Mouse (Mus musculus) telencephalon, adult 2 months (tissue): ENCODE measurements around the gene Nsun4.

Experiments
- DNase-seq: peaks from one replicate; pipeline ENCODE4 v3.0.0-alpha.2; 2011; ENCODE audit warnings: low read depth, low spot score

Nsun4 gene

DNA sequence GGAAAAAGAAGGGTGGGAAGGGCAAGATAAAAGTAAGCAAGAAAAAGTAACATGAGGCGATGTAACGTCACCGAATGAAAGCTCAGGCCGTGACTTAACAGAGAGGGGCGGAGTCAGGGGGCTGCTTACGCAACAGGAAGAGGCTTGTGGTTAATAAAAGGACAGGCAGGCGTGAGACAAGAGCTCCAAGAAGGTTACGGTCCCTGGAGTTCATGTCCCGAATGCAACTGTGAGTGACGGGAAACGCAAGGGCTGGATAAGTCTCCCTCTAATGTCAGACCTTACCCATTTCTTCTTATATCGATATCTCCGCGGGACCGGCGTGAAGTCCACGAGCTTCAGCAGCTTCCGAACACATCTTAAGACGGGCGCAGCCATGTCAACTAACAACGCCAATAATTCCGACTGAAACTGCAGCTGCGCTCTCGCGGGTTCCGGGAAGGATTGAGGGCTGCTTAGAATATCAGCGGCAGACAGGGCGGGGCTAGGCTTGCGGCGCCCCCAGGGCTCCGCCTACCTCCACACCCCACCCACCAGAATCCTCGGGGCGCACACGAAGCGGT lies at the start of gene Nsun4:
Gene Nsun4 (minus strand): TSS at position 478 of the 563 bp plus-strand sequence.
- peak; percentile 94 for DNase-seq

DNA sequence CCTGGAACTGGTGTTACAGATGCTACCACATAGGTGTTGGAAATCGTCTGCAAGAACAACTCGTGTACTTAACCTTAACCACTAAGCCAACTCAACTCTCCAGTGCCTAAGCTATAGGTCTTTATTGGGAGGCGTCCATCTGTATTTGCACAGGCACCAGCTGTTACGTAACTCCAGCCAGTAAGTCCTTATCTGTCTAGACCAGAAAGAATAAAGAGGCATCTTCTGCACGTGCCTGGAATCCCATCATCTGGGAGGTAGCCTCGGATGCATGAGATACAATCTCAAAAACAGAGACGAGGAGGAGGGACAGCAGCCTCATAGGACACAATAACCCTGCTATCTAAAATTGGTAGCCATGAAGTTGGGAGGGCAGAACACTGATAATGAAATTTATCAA lies 47.3 kb upstream of the Nsun4 start:
- no peak for DNase-seq

DNA sequence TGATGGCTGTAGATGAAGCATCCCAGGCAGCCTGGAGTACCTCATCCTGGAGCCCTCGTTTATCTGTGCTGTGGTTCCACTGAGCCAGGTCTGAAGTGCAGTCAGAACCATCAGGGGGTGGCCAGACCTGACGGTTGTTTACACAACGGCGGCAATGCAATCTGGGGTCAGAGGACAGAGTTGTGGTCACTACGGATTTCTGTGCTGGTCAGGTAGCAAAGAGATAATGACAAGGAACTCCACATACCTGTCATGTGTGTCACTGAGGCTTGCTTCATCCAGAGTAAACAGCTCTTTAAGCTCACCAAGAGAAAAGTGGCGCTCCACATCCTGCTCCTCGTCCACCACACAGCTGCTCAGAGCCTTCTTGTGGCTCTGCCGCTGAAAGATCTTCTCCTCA lies 43.5 kb upstream of the Nsun4 start:
- no peak for DNase-seq

DNA sequence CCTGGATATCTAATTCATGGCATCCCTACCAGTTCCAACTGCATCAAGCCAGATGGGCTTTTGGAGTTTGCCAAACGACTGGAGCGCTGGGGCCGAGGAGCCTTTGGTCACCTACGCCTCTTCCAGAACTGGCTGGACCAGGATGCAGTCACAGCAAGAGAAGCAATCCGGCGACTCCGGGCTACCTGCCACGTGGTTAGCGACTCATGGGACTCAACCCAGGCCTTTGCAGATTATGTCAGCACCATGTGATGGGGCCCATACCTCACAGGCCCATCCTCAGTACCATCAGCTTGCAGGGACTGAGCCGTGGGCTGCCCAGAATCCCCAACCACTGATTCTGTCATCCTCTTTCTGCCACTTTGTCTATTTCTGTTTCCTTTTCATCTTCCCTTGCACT lies 42.6 kb upstream of the Nsun4 start:
- DNase-seq: no peak

DNA sequence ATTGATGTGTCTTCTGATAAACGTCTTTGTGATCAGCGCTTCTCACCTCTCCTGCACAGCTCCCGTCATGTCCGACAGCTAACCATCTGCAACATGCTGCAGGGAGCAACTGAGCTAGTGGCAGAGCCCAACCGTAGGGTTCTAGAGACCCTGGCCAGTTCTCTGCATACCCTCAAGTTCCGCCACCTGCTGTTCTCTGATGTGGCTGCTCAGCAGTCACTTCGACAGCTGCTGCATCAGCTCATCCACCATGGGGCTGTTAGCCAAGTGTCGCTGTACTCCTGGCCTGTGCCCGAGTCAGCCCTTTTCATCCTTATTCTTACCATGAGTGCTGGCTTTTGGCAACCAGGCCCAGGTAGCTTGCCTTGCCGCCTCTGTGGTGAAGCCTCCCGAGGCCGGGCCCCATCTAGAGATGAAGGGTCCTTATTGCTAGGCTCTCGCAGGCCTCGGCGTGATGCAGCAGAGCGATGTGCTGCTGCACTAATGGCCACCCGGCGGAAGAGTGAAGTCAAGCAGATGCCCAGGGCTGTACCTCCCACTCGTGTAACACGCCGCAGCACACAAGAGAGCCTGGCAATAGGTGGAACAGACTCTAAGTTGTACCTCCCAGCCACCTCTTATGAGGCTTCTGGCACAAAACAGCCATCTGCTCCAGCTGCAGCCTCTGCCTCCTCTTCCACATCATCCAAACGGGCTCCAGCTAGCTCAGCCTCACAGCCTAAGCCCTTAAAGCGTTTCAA lies 35.0 kb upstream of the Nsun4 start:
- peak; percentile 19 for DNase-seq

DNA sequence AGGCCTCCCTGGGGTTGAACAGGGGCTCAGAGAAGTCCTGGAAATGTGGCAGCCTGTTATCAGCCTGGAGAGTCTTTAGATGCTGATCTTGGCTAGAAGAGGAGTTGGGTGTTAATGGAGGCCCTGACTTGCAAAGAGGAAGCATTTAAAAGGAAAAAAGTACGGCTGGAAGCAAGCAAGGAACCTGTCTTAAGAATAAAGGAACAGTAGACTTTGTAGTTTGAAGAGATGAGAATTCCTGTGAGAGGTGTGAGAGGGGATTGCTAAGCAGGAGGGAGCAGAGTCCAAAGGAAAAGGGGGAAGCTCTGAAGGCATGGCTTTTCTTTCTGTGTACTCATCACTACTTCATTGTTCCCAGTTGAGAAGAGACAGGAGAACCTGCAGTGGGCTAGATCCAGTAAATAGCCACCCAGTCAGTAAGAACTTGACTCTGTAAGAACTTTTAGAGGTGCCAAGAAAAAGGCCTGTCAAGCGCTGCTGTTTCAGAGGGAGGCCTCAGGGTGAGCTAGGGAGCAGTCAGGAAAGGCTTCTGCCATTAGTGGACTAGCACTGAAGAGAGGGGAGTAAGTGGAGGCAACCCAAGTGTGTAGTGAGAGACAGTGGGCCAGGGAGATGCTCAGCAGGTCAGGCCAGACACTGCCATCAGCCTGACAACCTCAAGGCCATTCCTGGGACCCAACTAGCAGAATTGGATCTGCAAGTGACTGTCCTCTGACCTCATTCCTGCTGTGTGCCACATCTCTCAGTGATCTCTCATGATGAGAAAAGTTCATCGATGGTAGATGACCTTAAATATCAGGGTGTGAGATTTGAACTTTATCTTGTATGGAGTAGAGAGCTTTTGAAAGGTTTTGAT lies 23.8 kb upstream of the Nsun4 start:
- DNase-seq: no peak

DNA sequence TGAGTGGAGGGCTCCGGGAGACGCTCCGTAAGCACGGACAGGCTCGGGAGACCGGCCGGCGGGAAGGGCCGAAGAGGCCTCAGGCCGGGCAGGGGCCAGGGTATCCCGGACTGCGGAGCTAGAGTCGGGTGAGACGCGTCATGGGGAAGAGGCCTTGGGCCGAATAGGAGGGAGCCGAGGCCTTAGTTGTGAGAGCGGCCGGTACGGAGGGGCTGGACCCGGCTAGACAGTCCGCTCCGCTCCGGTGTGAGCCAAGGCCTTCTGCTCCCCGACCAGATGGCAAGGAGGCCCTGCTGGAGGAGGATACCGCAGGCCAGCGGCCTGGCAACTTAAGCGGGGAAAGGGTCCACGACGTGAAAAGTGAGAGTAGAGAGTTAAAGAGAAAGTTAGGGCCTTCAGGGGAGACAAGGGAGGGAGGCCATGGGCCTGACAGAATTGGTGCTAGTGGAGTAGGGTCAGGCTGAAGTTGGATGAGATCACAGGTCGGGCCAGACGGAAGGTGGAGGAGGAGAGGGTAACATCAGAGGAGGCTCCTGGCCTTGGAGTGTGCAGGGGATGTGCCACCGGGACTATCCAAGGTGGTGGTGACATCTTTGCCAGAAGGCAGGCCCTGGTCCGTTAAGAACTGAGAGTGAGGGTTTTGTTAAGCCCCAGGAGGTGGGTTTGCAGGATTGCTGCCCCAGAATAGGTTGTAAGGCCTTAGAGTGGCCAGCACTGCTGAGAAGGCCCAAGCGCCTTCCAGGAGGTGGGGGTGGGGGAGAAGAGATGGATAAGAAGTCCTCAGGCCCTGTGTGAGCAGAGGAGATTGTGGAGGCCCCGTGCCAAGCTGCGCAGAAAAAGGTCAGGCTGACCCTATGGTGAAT lies 22.9 kb upstream of the Nsun4 start:
- no peak for DNase-seq

DNA sequence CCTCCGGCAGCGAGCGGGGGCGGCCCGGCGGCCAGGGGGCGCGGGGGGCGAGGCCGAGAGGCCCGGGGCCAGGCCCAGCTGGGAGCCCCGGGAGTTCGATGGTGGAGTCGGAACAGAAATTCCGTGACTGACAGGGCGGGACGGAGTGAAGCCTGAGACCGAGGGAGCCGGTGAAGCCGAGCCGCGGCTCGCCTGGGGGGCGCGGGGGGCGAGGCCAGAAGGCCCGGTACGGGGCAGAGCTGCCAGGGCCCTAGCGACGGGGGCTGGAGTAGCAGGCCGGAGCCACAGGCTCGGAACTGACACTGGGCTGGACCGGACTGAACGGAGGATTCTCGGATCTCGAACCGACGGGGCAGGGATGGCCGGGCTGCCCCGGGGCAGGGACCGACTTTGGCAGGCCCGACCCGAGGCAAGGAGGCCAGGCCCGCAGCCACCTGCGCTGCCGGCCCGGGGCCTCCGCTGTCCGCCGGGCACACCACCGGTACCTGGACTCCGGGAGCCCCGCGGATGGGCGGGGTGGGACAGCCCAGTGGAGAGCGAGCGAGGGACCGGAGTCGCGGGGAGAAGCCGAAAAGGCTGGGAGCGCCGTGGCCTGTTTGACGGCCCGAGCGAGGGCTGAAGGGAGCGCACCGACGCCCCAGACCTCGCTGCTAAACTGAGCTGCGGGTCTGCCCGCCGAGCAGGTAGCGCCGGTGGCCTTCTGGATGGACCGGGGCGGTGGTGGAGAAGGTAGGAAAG lies 22.1 kb upstream of the Nsun4 start:
- DNase-seq: peak; percentile 17

DNA sequence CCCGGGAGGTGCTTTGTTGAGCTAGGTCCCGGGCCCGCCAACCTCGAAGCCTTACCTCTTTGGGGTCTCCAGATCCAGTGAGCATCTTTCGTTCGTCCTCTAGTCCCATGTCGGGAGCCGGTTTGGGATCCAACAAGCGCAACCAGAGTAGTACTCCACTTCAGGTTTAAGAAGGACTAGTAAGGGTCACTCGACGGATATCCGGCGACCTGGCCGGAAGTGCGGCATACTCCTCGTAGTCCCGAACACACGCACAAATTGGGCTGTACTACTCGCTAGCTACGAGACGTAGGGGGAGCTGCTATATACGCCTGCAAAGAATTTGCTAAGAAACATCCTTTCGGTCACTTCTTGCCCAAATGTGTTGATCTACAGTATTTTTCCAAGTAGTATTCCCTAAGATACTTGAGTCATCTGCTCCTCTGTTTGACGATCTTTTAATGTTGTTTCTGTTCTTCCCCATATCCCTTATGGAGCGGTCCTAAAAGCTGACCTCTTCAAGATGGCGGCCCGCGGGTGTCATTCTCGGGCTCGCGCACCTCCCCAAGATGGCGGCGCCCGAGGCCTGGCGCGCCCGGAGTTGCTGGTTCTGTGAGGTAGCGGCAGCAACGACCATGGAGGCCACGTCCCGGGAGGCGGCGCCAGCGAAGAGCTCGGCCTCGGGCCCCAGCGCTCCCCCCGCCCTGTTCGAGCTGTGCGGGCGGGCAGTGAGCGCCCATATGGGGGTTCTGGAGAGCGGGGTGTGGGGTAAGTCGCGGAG lies 21.4 kb upstream of the Nsun4 start, which contains the start of the genes Uqcrh and Lrrc41:
Gene Uqcrh (minus strand): TSS at position 211 of the 760 bp plus-strand sequence.
Gene Lrrc41 (plus strand): TSS at position 409 of the 760 bp plus-strand sequence.
- DNase-seq: peak; percentile 98

DNA sequence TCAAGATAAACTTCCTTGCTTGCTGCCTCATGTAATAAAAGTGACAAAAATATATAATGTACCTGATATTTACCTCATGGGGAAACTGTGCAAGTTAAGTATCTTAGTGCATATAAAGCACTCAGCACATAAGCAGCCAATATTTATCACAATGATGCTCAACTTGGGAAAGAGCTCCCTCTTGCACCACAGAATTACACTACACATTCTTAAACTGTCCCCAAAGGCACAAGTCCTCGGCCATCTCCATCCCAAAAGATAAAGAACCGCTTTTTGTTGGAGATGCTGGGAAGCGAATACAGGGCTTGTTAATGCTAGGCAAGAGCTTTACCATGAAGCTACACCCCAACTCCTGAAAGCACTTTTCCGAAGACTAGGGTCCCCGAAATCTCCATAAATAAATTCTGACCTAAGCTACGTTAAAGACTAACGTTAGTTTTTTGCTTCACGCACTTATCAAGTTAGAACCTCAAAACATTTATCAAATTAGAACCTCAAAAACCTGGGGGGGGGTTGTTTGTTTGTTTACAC lies 20.5 kb upstream of the Nsun4 start:
- peak; percentile 43 for DNase-seq

DNA sequence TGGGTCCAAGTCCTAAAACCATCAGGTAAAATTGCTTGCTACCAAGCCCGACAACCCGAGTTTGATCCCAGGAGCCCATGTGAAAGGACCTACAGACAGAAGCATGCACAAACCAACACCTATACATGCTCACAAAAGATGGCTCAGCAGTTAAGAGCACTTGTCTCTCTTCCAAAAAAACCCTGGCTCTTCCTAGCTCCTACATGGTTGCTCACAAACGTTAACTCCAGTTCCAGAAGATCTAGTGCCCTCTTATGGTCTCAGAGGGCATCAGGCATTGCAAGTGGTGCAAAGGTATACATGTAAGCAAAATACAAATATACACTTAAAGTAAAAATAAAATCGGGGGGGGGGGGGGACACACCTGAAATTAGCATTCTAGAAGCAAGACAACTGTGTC lies 19.5 kb upstream of the Nsun4 start:
- peak; percentile 18 for DNase-seq

DNA sequence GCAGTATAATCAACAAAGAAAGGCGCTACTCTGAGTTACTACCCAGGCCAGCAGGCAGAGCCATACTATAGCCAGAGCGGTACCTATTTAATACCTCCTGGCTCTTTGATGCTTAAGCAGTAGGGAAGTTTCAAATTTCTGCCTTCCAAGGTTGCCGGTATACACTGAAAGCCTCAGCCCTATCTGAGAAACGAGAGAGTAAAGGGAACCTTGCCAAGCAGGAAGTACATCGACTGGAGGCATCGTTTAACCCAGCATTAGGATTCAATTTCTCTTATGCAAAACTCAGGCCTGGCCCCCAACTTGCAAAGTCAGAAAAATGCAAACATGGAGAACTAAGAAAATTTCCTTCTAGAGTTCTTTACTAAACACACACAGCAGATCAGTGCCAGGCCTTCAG lies 16.4 kb upstream of the Nsun4 start:
- DNase-seq: no peak

DNA sequence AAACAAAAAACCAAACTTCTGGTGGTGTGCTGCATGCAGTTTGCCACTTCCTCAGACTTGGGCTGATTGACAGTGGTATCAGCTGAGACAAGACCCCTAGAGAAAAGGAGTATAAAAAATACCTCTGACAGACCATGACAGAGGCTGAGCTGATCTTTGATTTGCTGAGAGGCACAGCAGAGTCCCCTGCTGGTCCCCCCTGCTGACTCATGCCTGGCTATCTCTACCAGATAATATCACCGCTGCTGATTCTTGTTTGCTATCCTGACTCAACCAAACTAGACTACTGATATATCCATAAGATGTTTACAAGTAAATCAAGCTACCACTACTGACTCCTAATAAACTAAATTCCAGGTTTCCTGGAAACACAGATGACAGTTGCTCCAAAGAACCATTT lies 10.2 kb upstream of the Nsun4 start:
- DNase-seq: no peak

DNA sequence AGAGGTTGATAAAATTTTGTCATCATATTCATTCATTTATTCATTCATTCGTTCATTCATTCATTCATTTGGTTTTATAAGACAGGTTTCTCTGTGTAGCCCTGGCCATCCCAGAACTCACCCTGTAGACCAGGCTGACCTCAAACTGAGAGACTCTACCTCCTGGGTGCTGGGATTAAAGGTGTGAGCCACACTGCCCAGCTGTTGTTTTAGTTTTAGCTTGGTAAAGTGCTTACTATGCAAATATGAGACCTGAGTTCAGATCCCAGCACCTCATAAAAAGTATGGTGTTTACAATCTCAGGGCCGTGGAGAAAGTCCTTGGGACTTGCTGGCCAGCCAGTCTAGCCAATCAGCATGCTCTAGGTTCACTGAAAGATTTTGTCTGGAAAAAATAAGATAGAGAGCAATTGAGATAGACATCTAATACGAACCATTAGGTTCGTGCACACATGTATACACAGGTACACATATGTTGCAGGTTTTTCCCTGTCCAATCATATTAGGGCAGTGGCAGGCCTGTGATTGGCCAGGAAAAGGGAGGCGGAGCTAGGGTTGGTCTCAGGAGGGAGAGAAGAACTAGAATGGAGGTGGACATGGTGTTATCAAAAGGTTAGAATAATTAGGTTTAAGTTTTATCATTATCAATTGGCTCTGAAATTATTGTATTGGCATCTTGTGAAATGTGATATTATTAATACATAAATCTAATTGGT lies 5.5 kb upstream of the Nsun4 start:
- DNase-seq: no peak

DNA sequence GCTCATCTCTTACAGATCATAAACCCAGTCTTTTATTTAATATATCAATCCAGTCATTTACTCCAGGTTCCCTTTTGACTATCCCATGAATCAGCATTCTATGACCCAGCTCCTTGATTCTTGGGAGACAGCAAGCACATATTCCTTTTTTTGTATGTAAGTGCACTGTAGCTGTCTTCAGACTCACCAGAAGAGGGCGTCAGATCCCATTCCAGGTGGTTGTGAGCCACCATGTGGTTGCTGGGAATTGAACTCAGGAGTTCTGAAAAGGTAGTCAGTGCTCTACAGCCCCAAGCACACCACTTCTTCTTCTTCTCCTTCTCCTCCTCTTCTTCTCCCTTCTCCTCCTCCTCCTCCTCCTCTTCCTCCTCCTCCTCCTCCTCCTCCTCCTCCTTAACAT lies 3.9 kb upstream of the Nsun4 start:
- no peak for DNase-seq

DNA sequence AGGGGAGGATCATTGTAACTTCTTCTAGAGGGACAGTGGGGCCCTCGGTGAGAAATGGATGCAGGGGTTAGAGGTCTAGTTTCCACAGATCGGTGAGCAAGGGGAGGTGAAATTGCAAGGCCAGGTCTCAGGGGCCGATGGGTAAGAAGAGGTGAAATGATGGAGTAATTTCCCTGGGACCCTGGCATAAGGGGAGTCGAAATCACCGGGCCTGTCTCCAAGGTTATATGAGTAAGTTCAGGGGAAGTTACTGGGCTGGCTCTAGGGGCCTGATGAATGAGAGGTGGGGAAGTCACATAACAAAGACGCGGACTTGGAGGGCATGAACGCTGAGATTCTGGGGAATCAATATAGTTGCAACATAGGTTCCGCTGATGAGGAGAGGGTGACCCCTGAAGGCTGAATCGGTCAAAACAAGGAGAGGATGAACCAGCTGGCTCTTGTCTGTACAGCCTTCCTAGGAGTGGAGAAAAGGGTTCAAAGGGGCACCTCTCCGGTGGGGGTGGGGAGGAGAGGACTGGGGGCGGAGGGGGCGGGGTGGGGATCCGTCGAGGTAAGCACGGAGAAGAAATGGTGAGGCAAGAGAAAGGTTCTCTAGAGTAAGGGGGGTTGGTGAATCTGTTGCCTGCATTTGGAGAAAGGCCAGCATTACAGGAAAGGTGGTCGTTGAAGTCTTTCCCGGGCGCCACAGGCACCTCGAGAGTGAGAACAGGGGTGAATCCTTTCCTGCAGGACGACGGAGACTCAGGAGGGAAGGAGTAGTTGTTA lies 966 bp downstream of the Nsun4 start:
- no peak for DNase-seq

DNA sequence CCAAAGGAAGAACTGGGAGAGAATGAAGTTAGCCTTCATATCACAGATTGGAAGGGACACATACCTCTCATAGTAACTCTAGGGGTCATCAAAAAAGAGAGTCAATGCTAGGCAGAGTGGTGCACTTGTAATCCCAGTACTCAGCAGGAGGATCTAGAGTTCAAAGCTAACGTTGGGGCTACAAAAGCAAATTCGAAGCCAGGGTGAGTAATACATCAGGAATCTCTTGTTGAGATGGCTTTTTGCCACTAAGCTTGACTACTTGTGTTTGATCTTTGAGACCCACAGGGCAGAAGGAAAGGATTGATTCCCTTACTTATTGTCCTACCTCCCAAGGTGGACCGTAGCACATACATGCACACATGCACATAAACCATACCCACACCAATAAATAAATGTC lies 4.5 kb downstream of the Nsun4 start:
- no peak for DNase-seq

DNA sequence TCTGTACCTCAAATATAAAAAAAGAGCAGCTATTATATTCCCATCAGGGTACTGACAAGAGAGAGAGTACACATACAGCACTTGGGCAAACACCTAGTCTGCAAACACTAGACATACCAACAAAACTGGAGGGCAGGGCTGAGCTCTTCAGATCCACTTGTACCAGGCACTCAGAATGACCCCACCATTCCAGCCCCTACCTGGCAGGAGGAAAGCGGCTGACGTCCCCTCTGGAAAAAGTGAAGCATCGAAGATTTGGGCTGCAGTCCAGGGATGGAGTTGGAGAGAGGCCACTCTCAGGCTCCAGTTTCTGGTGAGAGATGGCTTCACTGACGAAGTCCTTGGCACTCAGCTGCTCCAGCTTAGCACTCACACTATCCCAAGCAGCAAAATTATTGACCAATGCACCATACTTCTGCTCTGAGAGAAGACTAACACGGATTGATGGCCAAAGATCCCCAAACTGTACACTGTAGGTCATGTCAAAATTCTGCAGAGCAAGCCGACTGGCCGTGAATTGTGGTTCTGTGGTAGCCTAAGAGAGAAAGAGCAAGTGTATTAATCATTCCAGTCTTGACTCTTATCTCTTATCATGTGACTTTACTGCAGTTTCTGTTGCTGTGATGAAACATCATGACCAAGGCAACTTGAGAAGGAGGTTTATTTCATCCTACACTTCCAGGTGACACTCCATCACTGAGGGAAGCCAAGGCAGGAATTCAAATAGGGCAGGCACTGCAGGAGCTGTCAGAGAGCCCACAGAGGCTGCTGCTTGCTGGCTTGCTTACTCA lies 5.4 kb downstream of the Nsun4 start:
- no peak for DNase-seq
